Mouse (Mus musculus): ENCODE measurements around the gene Homer3. TPM values are rescaled to one million over a fixed set of nuclear protein-coding genes. Genes with fewer than 3 reads are reported as not detected.

Gene Homer3
- total RNA-seq (2014; fragmentation: Nextera tagmentation) (5.4 and 12.3 TPM in 2 replicates), total RNA-seq (2017) (6.5 and 12.3 TPM in 2 replicates)

DNA sequence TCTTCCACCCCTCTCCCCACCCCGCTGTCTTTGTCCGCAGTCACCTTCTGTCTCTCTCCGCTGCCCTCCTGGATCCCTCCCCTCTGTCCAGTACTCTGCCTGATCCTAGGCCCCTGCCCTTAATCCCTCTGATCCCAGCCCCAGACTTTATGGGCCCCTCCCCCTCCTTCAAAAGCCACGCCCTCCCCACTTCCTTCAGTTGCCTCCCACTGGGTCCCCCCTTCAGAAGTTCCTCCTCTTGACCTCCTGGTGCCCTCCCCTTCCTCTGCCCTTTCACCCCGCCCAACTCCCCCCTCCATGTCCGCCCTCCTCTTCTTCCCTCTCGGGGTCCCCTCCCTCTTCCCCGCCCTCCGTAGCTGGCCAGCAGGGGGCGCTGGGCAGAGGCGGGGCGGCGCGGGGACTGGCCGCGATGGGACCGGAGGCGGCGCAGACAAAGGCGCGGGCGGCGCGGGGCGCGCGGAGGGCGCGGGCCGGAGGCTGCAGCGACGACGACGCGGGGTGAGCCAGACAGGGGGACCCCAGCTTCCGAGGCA, at the start of gene Homer3:
Homer3 (plus strand) TSS at position 225 of the 533 bp plus-strand sequence.
- peak; percentile 94 for ATAC-seq (replicated peaks; ENCODE audit: poor library complexity, severe bottlenecking)

GRCm38 (mm10) chr8:70233606-70234005, 49.0 kb upstream of the Homer3 start:
- no peak for ATAC-seq (replicated peaks; ENCODE audit: poor library complexity, severe bottlenecking)

- peak; percentile 95 for ATAC-seq (replicated peaks; ENCODE audit: poor library complexity, severe bottlenecking)
Observed at GRCm38 (mm10) chr8:70234080-70234780, 48.4 kb upstream of the Homer3 start, which contains the start of the genes Sugp2 and Armc6. Gene Sugp2, plus strand, starts transcription at chr8:70234226. Gene Armc6, minus strand, starts transcription at chr8:70234466.

DNA sequence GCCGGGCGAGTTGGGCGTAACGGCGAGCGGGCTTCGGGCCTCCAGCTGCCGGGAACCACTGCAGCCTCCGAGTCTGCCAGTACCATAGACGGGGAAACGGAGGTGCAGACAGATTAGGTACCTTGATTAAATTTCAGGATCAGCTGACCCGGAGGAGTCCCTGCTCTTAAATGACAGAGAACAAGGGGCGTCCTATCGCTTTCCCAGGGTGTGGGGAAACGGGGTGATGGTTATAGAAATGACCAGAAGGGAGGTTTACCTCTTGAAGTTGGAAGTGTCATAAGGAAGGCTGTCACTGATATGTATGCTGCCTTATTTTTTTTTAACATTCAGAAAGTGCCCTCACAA, 47.9 kb upstream of the Homer3 start:
- no peak for ATAC-seq (replicated peaks; ENCODE audit: poor library complexity, severe bottlenecking)

DNA sequence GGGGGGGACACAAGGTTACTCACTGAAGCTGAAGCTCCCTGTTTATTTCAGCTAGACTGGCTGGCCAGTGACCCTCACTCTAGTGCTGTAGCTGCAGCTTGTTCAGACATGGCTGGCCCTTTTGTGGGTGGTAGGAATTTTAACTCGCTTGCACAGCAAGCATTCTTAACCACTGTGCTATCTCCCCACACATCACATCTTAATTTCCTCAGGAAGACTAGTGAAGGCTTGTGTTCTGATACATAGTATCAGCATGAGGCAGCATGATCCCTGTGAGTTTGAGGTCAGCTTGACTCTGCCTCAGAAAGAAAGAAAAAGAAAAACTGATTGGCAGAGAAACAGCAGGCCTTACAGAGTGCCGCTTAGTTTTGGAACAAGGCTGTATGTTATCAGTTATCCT, 44.8 kb upstream of the Homer3 start:
- no peak for ATAC-seq (replicated peaks; ENCODE audit: poor library complexity, severe bottlenecking)

DNA sequence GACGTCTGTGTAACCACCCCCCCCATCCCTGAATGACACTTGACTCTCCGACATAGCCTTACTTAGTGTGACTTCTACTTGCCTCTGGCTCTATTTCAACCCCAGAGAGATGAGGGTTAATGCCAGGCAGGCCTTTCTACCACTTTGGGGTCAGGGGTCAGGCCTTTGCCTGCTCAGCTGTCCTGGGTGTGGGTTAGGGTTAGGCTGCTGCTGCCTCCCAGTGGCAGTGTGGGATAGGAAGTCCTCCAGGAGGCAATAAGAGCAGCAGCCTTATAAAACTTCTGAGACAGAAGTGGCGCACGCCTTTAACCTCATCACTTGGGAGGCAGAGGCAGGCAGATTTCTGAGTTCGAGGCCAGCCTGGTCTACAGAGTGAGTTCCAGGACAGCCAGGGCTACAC, 42.0 kb upstream of the Homer3 start:
- ATAC-seq (replicated peaks; ENCODE audit: poor library complexity, severe bottlenecking): no peak

DNA sequence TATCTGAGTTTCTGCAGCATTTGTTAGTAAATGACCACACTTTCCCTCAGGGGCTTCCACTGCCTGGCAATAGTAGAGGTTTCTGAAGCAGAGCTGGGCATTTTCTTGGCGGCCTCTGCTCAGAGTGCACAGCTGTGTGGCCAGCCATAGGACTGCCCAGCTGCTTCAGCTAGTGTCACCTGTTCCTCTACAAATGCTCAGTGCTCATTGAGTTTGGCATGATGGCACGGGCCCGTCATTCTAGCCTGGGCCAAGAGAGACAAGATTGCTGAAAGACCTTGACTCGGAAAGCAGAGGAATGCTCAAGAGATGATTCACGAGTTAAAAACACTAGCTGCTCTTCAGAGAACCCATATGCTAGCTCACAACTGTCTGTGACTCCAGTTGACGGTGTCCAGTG, 36.0 kb upstream of the Homer3 start:
- no peak for ATAC-seq (replicated peaks; ENCODE audit: poor library complexity, severe bottlenecking)

DNA sequence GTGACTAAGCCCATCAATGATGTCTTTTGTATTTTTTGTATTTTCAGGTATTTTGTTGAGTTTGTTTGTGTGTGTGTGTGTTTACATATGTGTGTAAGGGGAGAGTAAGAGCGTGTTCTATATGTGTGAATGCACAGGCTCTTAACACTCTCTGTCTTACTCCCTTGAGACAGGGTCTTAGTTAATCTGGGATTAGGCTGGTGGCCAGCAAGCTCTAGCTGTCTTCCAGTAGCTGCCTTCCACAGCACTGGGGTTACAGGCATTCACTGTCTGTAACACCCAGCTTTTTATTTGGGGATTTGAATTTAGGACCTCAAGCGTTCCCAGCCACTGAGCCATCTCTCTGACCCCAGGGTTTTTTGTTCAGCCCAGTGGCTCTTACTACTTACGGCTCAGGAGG, 34.8 kb upstream of the Homer3 start:
- no peak for ATAC-seq (replicated peaks; ENCODE audit: poor library complexity, severe bottlenecking)

DNA sequence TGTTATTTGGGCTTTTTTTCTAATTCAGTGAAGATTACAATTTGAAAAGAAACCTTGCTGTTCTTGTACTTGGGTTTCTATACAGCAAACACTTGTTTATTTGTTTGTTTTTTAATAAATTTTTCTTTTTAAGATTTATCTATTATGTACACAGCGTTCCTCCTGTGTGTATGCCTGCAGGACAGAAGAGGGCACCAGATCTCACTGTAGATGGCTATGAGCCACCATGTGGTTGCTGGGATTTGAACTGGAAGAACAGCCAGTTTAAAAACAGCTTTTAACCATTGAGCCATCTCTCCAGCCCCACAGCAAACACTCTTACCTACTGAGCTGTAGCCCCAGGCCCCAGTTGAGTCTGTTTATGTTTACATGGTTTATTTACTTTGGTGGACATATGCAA, 28.0 kb upstream of the Homer3 start:
- no peak for ATAC-seq (replicated peaks; ENCODE audit: poor library complexity, severe bottlenecking)

GRCm38 (mm10) chr8:70257456-70257855, 25.2 kb upstream of the Homer3 start:
- no peak for ATAC-seq (replicated peaks; ENCODE audit: poor library complexity, severe bottlenecking)

- ATAC-seq (replicated peaks; ENCODE audit: poor library complexity, severe bottlenecking): no peak
Observed at GRCm38 (mm10) chr8:70258600-70258999, 24.0 kb upstream of the Homer3 start.

GRCm38 (mm10) chr8:70259043-70259442, 23.6 kb upstream of the Homer3 start:
- no peak for ATAC-seq (replicated peaks; ENCODE audit: poor library complexity, severe bottlenecking)

DNA sequence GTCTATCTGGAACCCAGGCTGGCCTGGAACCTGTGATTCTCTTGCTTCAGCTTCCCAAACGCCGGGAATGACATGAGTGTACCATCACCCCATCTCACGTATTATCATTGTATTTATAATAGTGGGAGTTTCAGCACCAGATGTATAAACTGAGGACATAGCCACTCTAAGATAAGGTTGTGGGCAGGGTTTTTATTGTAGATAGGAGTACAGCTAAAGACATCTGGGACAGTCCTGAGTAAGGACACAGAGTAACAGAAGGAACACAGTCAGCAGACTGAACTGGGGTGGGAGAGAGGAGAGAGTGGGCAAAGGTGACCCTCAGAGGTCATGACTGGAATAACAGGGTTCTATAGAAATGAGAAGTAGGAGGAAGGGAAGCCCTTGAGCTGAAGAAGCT, 15.0 kb upstream of the Homer3 start:
- peak; percentile 20; the same call in 1 of the 2 replicates for ATAC-seq (replicated peaks; ENCODE audit: poor library complexity, severe bottlenecking)

DNA sequence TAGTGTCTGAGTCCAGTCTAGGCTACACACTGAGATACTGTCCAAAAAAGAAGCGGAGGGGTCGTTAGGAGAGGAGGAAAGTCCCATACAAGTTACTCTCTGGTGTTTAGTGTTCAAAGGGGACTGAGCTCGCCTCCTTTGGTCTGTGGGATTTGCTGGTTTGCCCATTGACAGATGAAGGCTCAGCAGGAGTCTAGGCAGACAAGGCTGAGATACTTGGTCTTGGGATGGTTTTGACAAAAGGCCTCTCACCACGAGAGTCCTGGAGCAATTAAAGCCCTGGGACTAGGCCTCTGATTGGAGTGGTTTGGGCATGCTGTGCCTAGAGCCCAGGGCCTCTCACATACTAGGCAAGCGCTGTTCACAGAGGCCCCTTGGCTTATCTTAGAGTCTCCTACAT, 14.3 kb upstream of the Homer3 start:
- no peak for ATAC-seq (replicated peaks; ENCODE audit: poor library complexity, severe bottlenecking)

- ATAC-seq (replicated peaks; ENCODE audit: poor library complexity, severe bottlenecking): peak; percentile 57
Observed at GRCm38 (mm10) chr8:70268799-70269565, 13.6 kb upstream of the Homer3 start.

- ATAC-seq (replicated peaks; ENCODE audit: poor library complexity, severe bottlenecking): peak; percentile 59
Observed at GRCm38 (mm10) chr8:70272949-70273348, 9.7 kb upstream of the Homer3 start.

GRCm38 (mm10) chr8:70274350-70274749, 8.3 kb upstream of the Homer3 start:
- ATAC-seq (replicated peaks; ENCODE audit: poor library complexity, severe bottlenecking): no peak

DNA sequence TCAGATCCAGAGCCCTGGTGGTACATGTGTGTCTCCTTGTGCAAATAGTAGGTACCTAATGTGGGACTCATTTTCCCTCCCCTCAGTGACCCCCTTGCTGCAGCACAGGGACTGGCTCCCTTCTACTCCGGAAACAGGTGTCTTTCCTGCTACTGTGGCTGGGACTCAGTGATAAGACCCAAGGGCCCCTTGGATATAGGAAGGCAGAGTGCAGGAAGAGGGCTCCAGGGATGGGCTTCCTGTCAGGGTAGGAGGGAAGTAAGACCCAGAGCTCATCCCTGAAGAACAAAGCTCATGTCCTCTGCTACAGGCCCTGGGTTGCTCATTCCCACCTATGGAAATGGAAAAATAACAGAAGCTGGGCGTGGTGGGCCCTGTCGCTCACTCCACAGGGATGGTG, 6.2 kb upstream of the Homer3 start:
- ATAC-seq (replicated peaks; ENCODE audit: poor library complexity, severe bottlenecking): peak; percentile 40

GRCm38 (mm10) chr8:70278175-70278574, 4.5 kb upstream of the Homer3 start:
- peak; percentile 7; the same call in 1 of the 2 replicates for ATAC-seq (replicated peaks; ENCODE audit: poor library complexity, severe bottlenecking)

- ATAC-seq (replicated peaks; ENCODE audit: poor library complexity, severe bottlenecking): peak; percentile 10
Observed at GRCm38 (mm10) chr8:70279266-70279665, 3.4 kb upstream of the Homer3 start.

GRCm38 (mm10) chr8:70281001-70281400, 1.6 kb upstream of the Homer3 start:
- ATAC-seq (replicated peaks; ENCODE audit: poor library complexity, severe bottlenecking): no peak
